Mouse (Mus musculus) heart, adult 2 months (tissue): ENCODE data around the gene Kcnh7.

Source experiments
- CTCF ChIP-seq: fragments of 200-600 bp; IDR thresholded peaks from 2 replicates; pipeline ENCODE4 v1.8.1; 2022; ENCODE audit warnings: antibody characterized with exemption, mild to moderate bottlenecking, moderate library complexity
- POLR2A ChIP-seq: fragments of 200-500 bp; IDR thresholded peaks from 2 replicates; pipeline ENCODE4 v1.6.1; 2011; ENCODE audit warnings: mild to moderate bottlenecking, low read depth, low read length, control low read depth; ENCODE audit not compliant: insufficient read depth

- no peak for TF ChIP-seq POLR2A
- TF ChIP-seq CTCF = peak; percentile 74
Observed at GRCm38 (mm10) chr2:62654519-62655338, 529.4 kb downstream of the Kcnh7 start.
